Mouse (Mus musculus): ENCODE data around the gene Tlcd2.

Gene Tlcd2

DNA sequence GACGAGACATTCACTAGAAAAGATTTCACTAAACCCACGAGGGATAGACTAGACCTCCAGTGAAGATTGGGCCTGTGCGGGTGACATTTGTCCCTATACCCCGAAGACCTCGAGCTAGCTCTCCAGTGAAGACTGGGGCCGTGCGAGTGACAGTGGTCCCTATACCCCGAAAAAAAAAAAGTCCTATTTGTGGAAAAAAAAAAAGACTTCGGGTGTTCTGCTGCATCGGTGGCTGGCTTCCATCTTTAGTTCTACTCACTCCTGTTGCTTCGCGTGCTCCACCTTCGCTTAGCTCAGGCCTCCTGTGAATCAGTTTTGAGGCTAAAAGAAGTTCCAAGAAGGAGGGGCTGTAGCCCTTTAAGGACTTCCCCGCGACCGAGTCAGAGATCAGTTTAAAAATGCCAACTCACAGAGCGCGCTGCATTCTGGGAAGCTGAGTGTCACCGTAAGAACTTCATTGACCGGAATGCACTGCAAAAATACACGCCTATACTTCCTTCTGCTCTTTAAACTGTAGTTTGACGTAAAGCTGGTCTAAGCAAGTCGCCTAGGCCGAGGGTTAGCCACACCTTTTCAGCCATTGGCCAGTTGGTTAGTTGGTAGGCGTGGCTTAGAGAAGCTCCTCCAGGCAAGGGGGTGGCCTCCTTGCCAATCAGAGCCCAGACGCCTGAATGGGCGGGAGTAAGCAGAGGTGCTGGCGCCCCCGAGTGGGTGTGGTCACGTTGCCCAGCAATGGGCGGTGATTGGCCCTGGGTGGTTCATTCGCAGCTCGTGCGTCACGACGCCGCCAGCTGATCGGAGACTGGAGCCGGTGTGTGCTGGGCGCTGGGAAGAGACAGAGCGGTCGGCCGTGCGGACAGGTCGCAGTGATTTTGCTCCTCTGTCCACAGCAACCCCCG is at the start of gene Tlcd2:
TSS of gene Tlcd2 (plus strand) at position 872 of the 899 bp plus-strand sequence.
- peak; percentile 100 for DNase-seq (ENCODE audit: low spot score)

DNA sequence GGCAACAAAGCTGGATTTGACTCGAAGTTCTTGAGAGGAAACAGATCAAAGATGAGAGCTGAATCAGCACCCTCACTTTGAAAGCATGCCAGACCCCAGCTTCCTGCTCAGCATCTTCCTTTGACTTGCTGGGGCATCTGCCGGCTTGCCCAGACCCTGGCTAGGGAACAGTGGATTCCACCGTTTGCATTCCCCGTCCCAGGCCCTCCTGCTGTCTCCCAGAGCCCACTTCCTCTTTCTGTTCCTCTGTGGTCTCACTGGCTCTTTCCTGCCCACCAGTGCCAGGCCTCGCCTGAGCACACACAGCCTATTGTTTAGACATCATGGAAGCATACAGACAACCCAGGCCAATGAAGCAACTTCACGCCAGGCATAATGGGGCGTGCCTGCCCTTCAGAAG is 46.4 kb upstream of the Tlcd2 start:
- no peak for DNase-seq (ENCODE audit: low spot score)

DNA sequence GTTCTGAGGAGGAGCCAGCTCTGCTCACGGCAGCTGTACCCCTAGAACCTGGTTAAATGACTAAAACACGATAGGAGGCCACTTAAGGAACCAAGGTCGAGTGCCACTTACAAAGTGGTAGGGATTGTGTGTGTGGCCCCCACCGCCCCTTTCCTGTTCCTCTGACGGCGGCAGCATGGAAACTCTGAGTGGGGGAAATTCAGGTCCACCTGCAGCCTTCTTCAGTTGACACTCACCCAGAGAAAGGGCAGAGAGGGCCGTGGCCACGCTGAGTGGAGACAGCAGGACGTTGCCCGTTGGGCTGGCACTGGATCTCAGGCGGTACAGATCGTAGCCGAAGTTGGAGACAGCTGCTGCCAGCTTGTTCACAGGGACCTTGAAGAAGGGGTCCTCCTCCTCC is 45.5 kb upstream of the Tlcd2 start:
- DNase-seq (ENCODE audit: low spot score) = no peak

DNA sequence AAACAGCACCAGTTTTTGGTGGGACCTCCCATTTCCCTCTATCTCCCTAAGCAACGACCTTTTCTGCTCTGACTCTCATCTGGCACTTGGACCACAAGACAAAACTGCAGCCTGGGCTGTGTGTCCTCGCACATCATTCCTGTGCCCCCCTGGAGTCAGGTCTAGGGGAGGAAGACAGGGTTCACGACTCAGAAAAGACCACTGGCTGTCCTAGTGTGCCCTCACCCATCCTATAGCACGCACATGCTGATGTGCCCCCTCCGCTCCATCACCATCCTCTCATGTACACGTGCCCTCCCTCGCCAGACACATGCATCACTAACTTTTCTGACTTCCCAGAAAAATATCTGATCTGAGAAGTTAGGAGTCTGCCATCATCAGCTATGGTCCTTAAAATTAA is 41.5 kb upstream of the Tlcd2 start:
- DNase-seq (ENCODE audit: low spot score) = no peak

DNA sequence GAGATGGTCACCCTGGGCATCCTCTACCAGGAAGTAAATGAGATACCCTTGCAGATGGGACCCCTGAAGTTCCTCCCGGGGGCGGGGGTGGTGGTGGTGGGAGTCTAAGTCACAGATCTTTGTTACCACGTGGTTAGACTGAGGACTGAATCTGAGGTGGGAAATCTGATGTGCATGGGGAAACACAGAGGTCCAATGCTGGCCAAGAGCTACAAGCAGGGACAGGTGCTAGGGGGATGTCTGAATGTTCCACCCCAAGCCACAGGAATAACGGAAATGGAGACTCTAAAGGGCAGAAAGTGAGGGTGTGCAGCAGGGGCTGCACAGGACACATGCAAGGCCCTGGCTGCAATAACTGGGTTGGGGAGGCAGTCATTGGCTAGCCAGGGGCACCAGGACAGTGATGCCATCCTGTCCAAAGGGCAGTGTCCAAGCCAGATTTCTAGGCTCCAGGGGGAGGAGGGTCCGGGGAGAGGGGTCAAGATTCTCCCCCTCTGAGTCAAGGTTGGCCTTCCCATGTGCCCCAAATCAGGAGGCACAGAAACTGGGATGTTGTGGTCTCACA is 40.6 kb upstream of the Tlcd2 start:
- no peak for DNase-seq (ENCODE audit: low spot score)

DNA sequence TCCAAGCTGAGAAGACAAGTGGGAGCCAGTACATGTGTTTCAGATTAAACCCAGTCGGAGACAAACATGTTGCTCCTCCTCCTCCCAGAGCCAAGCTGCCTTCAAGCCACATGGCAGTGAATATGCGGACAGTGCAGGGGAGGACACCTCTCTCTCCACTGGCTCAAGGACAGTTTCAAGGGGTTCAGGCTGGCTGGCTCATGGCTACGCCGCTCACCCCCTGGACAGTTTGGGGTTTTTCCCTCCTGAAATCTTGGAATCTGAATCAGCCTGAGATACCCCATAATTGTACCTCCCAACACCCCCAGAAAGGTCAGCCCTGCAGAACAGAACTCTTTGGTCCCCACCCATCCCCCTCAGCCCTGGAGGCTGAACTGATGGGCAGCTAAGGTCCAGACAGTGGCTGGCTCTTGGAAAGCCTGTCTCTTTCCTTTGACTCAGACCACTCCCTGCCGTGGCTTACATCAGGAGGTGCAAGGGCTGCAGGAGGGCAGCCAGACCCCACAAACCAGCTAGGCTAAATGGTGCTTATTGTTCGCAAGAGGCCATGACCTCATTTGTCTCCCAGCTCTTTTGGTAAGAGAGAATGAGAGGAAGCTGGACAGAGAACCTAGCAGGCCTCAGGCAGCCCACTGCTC is 40.0 kb upstream of the Tlcd2 start:
- no peak for DNase-seq (ENCODE audit: low spot score)

DNA sequence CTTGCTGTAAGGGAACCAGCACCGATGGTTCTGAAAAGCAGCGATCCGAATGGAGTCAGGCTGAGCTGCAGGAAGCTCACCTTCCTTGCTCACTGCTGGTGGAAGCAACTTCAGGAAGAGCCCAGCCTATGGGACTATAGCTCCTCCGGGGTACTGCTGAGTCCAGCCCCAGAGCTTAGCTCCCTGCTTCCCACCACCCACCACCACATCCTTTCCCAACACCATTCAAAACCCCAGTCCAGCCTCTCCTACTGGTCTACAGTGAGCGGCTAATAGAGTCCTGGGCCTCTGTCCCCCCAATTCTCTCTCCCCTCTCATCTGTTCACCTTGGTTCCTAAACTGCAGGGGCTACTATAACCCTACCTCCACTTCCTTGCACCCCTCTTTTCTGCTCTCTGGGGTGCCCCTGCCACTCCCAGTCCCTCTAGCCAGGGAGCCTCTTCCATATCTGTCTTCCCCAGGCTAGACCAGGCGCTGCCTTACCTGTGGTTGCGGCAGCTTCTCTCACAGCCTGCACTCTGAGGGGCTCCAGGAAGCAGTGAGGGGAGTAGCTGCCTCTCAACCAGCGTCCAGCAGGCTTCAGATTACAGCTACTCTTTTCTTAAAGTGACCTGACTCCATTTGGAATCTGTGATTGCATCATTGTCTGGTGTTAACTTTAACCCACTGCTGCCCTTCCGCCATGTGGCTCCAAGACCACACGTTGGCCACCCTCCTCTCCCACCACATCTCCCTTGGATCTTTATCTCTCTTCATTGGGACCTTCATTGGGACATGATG is 39.3 kb upstream of the Tlcd2 start, which contains the start of gene Serpinf1:
TSS of gene Serpinf1 (minus strand) at position 689 of the 780 bp plus-strand sequence.
- peak; percentile 42 for DNase-seq (ENCODE audit: low spot score)

DNA sequence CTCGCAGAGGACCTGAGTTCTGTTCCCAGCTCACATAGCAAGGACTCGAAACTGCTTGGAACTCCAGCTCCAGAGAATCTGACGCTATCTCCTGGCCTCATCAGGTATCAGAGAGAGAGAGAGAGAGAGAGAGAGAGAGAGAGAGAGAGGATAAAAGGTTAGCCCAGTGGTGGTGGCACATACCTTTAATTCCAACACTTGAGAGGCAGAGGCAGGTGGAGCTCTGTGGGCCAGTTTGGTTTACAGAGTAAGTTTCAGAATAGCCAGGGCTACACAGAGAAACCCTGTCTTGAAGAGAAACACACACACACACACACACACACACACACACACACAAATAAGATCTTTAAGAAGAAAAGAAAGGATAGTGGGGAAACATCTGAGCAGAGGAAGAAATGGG is 38.4 kb upstream of the Tlcd2 start:
- no peak for DNase-seq (ENCODE audit: low spot score)

DNA sequence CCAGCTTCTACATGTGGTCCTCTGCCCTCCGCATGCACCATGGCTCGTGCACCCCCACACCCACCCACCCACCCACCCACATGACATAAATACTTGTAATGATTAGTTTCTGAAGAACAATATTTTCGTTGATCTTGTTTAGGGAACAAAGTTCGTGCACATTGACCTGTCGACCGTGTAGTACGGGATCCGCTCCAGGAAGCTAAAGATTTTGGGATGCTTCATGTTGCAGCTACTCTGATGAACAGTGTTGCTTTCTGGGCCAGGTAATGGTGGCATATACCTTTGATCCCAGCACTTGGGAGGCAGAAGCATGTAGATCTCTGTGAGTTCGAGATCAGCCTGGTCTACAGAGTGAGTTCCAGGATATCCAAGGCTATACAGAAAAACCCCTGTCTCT is 37.5 kb upstream of the Tlcd2 start:
- DNase-seq (ENCODE audit: low spot score) = no peak

DNA sequence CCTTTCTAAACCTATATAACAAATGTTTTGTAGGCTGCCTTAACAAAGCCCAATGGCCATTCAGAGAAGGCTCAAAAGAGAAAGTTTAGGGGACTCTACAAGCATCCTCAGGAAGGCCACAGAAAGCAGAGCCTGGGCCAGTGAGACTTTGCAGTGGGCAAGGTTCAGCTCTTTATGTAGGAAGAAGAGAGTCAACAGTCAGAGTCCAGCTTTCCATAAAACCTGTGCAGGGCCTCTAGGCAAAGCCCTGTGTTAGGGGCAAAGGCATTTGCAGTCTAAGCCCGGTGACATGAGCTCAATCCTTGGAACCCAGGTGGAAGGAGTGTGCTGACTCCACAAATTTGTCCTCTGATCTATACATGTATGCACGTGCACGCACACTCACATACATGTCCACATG is 37.1 kb upstream of the Tlcd2 start:
- peak; percentile 56 for DNase-seq (ENCODE audit: low spot score)

DNA sequence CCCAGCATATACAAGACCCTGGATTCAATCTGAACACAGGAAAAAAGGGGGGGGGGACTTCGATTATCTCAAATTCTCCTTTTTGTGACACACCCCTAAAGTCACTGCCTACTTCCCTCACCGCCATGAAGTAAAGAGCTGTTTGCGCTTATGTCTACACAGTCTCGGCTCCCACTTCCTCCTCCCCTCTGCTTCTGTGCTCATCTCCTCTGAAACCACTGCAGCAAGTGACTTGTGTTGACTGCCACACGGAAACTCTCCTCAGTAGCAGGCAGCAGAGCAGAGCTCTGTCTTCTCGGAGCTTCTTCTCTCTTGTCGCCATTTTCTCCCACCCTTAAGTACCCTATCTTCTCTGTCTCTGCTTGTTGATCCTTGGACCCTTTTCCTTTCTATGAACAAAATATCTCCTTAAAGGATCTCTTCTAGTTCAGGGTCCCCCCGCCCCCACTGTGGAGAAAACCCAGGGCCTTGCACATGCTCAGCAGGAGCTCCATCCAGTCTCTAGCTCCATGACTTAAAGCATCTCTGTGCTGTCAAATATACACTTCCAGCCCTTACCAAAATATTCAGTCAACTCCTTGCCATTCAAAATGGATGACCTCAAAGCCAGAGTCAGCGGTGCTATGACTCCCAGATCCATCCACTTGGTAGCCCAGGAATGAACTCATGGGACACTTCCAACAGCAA is 32.4 kb upstream of the Tlcd2 start:
- no peak for DNase-seq (ENCODE audit: low spot score)

DNA sequence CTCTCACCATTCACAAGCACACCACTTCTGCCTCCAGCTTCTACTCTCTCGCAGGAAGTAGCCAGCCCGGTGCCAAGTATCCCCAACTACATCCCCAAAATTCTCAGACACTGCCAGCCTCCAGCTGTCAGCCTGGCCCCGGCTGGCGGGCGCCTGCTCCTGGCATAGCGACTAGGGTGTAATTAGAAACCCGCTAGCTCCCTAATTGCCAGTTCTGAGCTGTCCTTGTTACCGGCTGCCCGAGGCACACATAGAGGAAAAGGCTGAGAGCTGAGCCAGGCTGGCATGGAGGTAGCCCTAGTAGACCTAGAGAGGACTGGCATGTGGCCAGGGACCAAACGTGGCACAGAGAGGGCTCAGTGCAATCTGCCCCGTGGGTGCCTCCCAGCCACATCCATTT is 30.2 kb upstream of the Tlcd2 start:
- no peak for DNase-seq (ENCODE audit: low spot score)

DNA sequence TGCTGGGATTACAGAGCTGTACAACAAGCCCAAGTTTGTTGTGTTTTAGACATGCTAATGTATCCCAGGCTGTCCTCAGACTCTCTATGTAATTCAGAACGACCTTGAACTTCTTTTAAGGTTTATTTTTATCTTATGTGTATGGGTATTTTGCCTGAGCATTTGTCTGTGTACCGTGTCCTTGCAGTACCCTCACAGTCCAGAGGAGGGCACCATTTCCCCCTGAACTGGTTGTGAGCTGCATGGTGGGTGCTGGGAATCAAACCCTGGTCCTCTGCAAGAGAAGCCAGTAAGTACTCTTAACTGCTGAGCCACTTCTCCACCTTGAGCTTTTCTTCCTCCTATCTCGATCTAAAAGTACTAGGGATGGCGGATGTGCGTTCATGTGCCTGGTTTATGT is 27.4 kb upstream of the Tlcd2 start:
- no peak for DNase-seq (ENCODE audit: low spot score)

DNA sequence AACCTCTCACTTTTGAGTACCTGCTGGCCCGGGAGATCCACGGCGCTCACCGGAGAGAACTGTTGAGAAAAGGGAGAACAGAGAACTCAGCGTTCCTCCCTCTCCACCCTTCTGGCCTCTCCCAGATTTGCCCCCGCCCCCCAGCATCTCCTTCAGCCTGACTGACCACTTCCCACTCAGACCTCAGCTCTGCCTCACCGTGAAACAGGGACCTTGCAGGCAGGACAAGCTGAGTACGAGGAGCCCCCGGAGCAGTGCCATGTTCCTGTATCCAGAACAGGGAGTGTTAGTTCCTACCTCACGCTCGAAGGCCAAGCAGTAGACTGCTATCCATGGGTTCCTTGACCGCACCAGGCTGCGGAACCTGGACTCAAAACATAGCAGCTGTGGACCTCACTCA is 23.3 kb upstream of the Tlcd2 start:
- DNase-seq (ENCODE audit: low spot score) = no peak

DNA sequence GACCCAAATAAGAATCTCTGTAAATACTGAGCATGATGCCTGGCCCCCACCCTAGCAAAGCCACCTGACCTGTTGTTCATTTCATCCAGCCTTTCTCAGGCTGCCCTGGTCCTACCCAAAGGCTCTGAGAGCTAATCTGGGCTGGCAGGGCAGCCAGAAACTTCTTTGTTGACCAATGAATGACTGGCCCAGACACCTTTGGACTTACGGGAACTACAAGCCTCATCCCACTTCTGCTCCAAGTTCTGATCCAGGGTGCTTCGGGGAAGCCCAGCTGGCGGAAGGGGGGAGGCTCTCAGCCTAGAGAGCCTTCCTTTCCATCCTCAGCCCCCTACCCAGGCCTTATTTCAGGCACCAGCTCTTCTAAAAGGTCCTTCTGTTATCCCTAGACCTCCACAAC is 22.7 kb upstream of the Tlcd2 start:
- DNase-seq (ENCODE audit: low spot score) = no peak

DNA sequence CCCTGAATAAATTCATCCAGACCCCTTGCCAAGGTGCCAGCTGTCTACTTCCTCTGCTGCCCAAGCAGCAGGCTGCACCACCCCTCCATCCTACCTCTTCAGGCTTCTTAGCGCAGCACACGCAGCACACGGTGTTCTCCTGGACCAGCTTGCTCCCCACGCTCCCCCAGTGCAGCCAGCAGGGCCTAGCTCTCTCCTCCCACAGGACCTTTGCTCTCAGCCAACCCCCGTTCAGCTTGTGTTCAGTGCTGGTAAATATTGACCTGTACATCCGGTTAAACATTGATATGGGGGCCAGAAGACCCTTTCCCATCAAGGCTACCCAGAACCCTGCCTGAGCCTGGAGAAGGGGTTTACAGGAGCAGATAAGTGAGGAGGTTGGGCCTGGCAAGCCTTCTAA is 22.2 kb upstream of the Tlcd2 start, which contains the start of gene Serpinf2:
TSS of gene Serpinf2 (minus strand) at position 229 of the 400 bp plus-strand sequence.
- DNase-seq (ENCODE audit: low spot score) = peak; percentile 85

DNA sequence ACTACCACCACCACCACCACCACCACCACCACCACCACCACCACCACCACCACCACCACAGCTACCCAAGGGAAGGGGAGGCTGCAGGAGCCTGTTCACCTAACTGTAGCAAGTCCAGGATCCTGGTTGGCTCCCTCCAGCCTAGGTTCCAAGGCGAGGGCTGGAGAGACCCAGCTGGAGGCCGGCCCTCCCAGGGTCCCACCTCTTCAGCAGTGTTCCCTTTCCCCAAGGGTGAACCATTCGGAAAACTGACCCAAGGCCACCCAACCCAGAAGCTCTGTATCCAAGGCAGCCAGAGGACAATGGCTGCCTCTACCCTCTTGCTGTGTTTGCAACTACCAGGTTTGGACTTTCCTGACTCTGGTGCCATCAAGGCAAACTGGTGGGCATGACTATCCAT is 21.6 kb upstream of the Tlcd2 start:
- no peak for DNase-seq (ENCODE audit: low spot score)

DNA sequence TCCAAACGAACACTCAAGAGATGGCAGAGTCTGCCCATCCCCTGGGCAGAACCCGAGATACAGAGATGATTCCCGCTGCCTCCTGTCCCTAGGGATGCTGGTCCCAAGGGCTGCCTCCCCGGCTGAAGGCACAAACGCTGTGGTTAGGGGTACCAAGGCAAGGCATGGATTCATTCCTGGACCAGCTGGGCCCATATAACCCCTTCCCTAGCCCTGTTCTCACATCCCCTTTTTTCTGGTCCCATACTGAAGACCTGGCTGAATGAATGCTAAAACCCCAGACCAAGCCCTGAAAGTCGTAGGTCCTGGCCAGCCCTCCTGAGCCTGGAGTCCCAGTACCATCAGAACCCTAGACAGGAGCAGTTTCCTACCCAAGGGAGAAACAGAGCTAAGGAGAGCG is 20.5 kb upstream of the Tlcd2 start:
- no peak for DNase-seq (ENCODE audit: low spot score)

DNA sequence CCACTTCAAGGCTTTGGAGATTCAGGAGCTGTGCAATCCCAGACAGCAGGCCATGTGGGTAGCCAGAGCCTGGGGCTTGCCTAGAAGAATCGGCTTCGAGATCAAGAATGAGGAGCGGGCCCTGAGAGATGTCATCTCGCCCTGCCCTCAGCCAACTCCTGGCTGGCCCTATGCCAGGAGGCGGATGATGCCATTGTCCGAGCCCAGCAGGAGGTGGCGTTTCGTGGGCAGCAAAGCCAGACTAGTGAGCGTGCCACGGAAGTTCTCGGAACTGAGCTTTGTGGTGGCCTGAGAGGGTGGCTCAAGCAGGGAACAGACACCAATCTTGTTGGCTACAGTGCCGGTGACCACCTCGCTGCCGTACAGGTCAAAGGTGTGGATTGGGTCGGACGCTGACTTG is 19.9 kb upstream of the Tlcd2 start:
- DNase-seq (ENCODE audit: low spot score) = no peak

DNA sequence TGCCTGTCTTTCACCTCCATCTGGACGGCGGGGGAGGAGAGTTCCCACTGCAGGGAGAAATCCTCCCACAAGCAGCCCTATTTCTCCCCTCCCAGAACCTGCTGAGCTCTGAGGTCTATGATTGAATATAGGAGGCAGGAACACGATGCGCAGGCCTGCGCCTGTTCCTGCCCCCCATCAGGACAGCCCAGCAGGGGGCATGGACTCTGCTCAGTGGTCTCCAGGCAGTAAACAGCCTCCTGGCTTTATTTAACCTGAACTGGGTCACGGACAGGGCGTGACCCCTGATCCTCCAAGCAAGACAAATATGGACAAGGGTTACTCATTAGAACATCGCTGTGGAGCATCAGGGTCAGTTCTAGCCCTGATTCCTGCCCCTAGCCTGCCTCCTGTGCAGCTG is 17.8 kb upstream of the Tlcd2 start:
- DNase-seq (ENCODE audit: low spot score) = peak; percentile 89

DNA sequence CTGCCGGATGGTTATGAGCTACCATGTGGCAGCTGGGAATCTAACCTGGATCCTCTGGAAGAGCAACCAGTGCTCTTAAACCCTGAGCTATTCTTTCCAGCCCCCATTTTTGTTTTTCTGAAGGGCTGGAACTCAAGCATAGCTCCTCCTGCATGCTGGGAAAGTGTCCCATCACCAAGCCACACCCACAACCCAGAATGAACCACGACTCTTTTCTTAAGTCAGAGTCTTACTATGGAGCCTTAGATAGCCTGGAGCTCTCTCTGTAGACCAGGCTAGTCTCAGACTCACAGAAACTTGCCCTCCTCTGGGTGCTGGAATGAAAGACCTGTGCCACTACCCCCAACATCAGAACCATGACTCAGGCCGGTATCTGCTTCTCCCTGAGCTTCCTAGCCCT is 12.9 kb upstream of the Tlcd2 start:
- DNase-seq (ENCODE audit: low spot score) = no peak

DNA sequence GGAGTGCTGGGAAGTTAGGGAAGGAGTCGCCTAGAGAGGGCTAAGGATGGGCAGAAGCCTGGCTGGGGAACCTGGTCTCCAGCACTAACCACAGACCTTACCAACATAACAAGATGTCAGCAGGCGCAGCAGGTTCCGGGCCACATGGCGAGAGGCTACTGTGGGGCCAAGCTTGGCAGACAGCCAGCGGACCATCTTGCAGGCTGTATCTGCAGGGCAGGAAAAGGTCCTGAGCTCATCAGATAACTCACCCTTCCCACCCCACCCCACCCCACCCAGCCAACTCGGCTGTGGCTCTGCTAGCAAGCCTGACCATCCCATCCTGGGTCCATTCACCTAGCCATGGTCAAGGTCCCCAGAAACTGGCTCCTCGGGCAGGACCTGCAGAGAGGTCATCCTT is 11.8 kb upstream of the Tlcd2 start:
- peak; percentile 65 for DNase-seq (ENCODE audit: low spot score)

Measured in yolk sac, embryonic 10.5 days (tissue).